Mouse (Mus musculus) heart, embryonic 16.5 days (tissue): Measurements from ENCODE around the gene Ccr3. TPM values are rescaled to one million over a fixed set of nuclear protein-coding genes. Genes with fewer than 3 reads are reported as not detected.
"Not testable (repeated sequence)": the region's sequence is repeated elsewhere in the genome, so short reads cannot be mapped to it uniquely, and the experiment has no call there.

Experiments used
- ATAC-seq: fragments of 200-750 bp; cut with Nextera tagmentation; replicated peaks from 2 replicates; pipeline ENCODE4 v1.8.0; 2017; ENCODE audit warnings: moderate number of reproducible peaks; ENCODE audit not compliant: insufficient read depth, low FRiP score; ENCODE audit errors: extremely low read depth
- H3K27ac ChIP-seq: fragments of 300-500 bp; sonication (generic); 2 replicates; pipeline ENCODE4 v1.5.1; 2014; ENCODE audit warnings: mild to moderate bottlenecking, low read length, control low read depth, moderate library complexity
- H3K27me3 ChIP-seq: fragments of 300-500 bp; sonication (generic); 2 replicates; pipeline ENCODE4 v1.6.1; 2014; ENCODE audit warnings: low read length, mixed read lengths; ENCODE audit not compliant: control insufficient read depth, insufficient read depth
- H3K36me3 ChIP-seq: fragments of 300-500 bp; sonication (generic); 2 replicates; pipeline ENCODE4 v1.6.1; 2014; ENCODE audit not compliant: control insufficient read depth, insufficient read depth
- H3K4me1 ChIP-seq: fragments of 300-500 bp; sonication (generic); 2 replicates; pipeline ENCODE4 v1.6.1; 2014; ENCODE audit warnings: low read length, mixed read lengths; ENCODE audit not compliant: control insufficient read depth, insufficient read depth
- H3K4me2 ChIP-seq: fragments of 300-500 bp; sonication (generic); 2 replicates; pipeline ENCODE4 v1.6.1; 2014; ENCODE audit warnings: low read depth, mild to moderate bottlenecking, control low read depth, low read length
- H3K4me3 ChIP-seq: fragments of 300-500 bp; sonication (generic); 2 replicates; pipeline ENCODE4 v1.5.1; 2014; ENCODE audit warnings: mild to moderate bottlenecking, control low read depth, low read length
- H3K9ac ChIP-seq: fragments of 300-500 bp; sonication (generic); 2 replicates; pipeline ENCODE4 v1.6.1; 2014; ENCODE audit warnings: low read length, control low read depth
- H3K9me3 ChIP-seq: fragments of 300-500 bp; sonication (generic); replicated peaks from 2 replicates; pipeline ENCODE4 v1.6.1; 2016; ENCODE audit warnings: low read length; ENCODE audit not compliant: control insufficient read depth
- WGBS: fragments of 180-500 bp; shearing (Covaris S2); extraction: QIAGEN DNeasy Blood & Tissue Kit; methylation state at CpG from one replicate; pipeline ENCODE4 v1.1.7; 2014; 5-methylcytosine and 5-hydroxymethylcytosine counted together
- polyA plus RNA-seq: library from polyadenylated mRNA; unstranded; fragments of >200 nt; fragmentation: Nextera tagmentation; extraction: Ambion mirVana; gene quantifications from 2 replicates; pipeline ENCODE4 v1.2.1, GENCODE M21; 2015

Ccr3 gene
- 0.06 and 0.12 TPM in 2 replicates for polyA plus RNA-seq

DNA sequence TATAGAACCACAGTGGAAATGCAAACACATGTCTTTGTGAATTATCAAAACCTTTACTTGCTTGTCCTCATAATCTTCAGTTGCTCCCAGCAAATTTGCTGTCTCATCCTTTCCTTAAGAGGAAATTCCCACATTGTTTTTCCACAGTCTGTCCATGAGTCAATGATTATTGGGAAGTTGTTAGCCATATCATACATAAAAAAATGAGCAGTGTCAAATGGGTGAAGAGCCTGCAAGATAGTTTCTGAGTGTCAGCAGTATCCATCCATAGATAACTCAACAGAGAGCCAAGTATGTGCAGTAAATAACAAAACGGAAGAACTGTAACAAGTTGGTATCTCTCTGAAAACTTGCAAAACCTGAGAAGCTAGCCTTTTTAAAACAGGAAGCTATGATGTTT is at the start of gene Ccr3:
Gene Ccr3 (plus strand): TSS at position 301 of the 400 bp plus-strand sequence.
- no peak within 1 kb of the TSS for H3K9ac ChIP-seq
- WGBS: 69% methylated on average over 1 of the region's 1 CpGs
- no peak for ATAC-seq
- H3K4me1 ChIP-seq: no peaks in the 10 kb centered on the region
- no peaks in the 10 kb centered on the region for H3K9me3 ChIP-seq
- no peaks in the 10 kb centered on the region for H3K27me3 ChIP-seq
- no peak within 1 kb of the TSS for H3K27ac ChIP-seq
- no peak within 1 kb of the TSS for H3K4me2 ChIP-seq
- no peaks in the 10 kb centered on the region for H3K36me3 ChIP-seq
- no peak within 1 kb of the TSS for H3K4me3 ChIP-seq

DNA sequence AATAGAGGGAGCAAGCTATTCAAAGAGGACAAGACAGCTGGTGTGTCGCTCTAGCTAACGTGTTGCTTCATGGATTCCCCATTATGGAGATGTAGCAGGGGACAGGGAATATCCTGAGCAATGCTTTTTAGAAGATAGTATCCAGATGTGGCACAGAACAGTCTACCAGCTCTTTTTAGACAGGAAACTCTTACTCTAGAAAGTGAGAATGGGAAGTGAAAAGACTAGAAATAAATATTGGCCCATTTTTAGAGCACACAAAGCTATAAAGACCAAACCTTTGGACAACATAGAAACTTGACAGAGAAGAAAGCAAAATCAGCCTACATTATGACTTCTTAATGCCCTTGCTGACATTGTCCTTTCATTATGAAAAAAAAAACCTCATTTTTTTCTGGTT is 46.1 kb upstream of the Ccr3 start:
- no peaks in the 10 kb centered on the region for H3K4me1 ChIP-seq
- H3K4me2 ChIP-seq: no peak overlapping the region
- ATAC-seq: no peak
- H3K9me3 ChIP-seq: no peaks in the 10 kb centered on the region
- H3K27me3 ChIP-seq: no peaks in the 10 kb centered on the region
- H3K9ac ChIP-seq: no peak overlapping the region
- no peak overlapping the region for H3K4me3 ChIP-seq
- no peak overlapping the region for H3K27ac ChIP-seq
- 64% methylated on average over 2 of the region's 2 CpGs for WGBS
- H3K36me3 ChIP-seq: no peaks in the 10 kb centered on the region

DNA sequence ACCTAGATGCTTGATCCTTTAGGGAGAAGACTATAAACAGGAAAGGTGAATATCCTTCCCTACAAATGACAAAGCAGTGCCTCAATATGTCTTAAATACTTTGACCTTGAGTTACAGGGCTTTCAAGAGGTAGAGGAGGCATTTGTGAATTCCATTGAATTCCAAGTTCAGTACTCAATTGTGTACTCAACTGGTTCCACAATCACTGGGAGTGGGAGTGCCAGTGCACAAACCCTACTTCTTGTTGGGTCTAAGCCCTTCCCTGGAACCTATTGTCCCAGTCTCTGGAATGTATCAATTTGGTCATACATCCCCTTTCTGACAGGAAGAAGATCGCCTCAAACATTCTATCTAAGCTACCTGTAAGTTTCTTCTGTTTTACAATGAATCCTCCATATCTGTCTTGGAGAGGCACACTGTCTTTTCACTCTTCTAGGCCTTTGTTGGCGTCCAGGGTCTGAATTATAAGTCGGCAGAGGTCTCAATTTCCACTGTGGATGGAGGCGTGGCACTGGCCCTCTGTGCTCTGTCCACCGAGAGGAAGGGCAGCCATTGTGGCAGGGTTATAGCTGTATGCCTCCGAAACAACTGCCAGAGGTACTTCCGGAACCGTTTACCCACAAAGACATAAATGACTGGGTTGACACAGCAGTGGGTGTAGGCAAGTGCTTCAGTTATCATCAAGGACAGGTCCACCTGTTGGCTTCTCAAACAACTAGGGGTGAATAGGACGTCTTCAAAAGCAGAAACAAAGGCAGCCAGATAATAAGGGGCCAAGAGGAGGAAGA is 44.7 kb upstream of the Ccr3 start:
- Histone ChIP-seq H3K4me3 (no peak overlapping the region), H3K4me2 (no peak overlapping the region), H3K36me3 (no peaks in the 10 kb centered on the region), H3K27ac (no peak overlapping the region), H3K4me1 (no peaks in the 10 kb centered on the region), H3K27me3 (no peaks in the 10 kb centered on the region), H3K9ac (no peak overlapping the region), H3K9me3 (no peaks in the 10 kb centered on the region)
- ATAC-seq: no peak
- WGBS: 74% methylated on average over 9 of the region's 9 CpGs

DNA sequence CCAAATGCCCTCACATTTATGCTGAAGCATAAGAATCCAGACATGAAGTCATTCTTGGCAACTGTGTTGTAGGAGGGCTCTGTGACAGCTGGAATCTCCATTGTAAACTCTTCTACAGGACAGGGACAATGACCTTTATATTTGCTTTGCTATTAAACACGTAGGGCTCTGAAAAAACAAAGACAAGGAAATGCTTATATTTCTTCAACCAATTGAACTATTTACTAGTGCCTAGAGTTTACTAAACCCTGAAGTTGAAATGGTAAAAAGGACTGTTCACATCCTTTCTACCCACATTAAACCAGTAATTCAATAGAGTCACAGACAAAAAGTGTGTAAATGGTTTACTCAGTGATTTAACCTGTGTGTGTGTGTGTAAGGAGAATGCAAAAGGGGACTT is 43.5 kb upstream of the Ccr3 start, which contains the start of gene Ccr1l1:
Gene Ccr1l1 (minus strand): TSS at position 101 of the 400 bp plus-strand sequence.
- H3K4me2 ChIP-seq: no peak within 1 kb of the TSS
- H3K9me3 ChIP-seq: no peaks in the 10 kb centered on the region
- no peak within 1 kb of the TSS for H3K27ac ChIP-seq
- ATAC-seq: no peak
- no peaks in the 10 kb centered on the region for H3K27me3 ChIP-seq
- no peak within 1 kb of the TSS for H3K9ac ChIP-seq
- no peaks in the 10 kb centered on the region for H3K4me1 ChIP-seq
- H3K36me3 ChIP-seq: no peaks in the 10 kb centered on the region
- no peak within 1 kb of the TSS for H3K4me3 ChIP-seq
- WGBS: 60% methylated on average over 1 of the region's 1 CpGs

DNA sequence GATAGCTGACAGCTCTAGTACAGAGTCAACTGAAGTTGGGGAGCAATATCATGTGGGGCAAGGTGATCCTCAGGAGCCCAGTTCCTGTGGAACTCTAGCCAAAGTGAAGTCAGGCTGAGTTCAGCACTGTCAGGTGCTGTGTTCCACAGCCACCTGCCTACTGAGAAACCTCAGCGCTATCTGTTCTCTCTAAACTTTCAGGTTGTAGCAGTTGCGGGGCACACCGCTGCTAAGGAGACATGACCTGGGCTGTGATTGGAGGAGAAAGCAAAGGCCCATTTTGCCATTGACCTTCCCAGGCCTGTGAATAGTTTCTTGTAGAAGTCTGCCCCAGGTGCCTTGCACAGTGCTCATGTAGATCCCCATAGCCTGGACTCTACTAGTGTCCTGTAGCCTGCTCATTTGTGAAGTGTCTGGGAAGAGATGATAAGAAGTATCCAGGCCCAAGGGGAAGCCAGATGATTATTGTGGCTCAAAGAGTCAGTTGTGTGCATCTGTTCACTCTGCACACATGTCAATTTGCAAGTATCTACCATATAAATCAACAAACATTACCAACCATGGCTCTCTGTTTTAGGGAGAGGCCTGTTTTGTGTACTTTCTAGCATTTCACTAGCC is 40.8 kb upstream of the Ccr3 start:
- H3K9ac ChIP-seq, H3K36me3 ChIP-seq, H3K27ac ChIP-seq, H3K4me3 ChIP-seq, H3K9me3 ChIP-seq, H3K27me3 ChIP-seq, H3K4me1 ChIP-seq, H3K4me2 ChIP-seq, ATAC-seq: not testable (repeated sequence)
- no CpG with 5 or more reads among the region's 3 CpGs for WGBS

DNA sequence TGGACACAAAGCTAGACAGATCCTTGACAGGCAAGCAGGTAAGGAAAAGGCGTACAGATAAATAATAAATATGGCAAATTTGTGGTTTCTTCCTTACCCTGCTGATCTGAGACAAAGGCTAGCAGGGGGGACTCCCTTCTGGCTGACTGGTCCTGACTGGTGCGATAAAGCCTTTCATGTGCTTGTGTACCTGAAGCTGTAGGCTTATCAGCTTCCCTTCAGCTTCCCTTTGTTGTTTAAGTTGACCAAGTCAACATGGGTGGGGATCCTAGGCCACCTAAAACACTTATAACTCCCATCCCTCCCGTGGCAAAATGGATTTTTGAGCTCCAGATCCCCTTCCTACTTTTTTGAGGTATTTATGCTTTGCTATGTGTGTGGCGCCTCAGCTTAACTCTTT is 39.9 kb upstream of the Ccr3 start:
- Histone ChIP-seq H3K27ac (no peak overlapping the region), H3K27me3 (no peaks in the 10 kb centered on the region), H3K9ac (no peak overlapping the region), H3K4me2 (no peak overlapping the region), H3K9me3 (no peaks in the 10 kb centered on the region), H3K36me3 (no peaks in the 10 kb centered on the region), H3K4me3 (no peak overlapping the region), H3K4me1 (no peaks in the 10 kb centered on the region)
- ATAC-seq: no peak
- 70% methylated on average over 4 of the region's 4 CpGs for WGBS

DNA sequence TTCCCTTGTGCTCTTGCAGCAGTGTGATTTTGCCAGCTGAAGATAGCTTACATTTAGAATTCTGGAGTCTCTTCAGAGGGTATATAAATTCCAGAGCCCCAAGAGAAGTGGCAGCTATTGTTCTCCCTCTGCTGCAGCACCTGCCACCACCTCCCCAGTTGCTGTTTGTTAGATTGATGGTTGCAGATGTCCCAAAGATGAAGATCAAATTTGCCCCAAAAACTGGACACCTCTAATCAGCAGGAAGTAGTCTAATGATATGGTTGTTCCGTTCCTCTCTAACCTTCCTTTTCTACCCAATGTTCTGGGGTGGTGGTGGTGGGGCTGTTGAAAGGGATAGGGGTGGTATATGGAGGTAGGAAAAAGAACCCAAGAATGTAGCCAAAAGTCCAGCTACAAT is 39.1 kb upstream of the Ccr3 start:
- Histone ChIP-seq H3K4me2 (no peak overlapping the region), H3K27me3 (no peaks in the 10 kb centered on the region), H3K4me1 (no peaks in the 10 kb centered on the region), H3K9ac (no peak overlapping the region), H3K27ac (no peak overlapping the region), H3K36me3 (no peaks in the 10 kb centered on the region), H3K9me3 (no peaks in the 10 kb centered on the region), H3K4me3 (no peak overlapping the region)
- 56% methylated on average over 1 of the region's 1 CpGs for WGBS
- no peak for ATAC-seq

DNA sequence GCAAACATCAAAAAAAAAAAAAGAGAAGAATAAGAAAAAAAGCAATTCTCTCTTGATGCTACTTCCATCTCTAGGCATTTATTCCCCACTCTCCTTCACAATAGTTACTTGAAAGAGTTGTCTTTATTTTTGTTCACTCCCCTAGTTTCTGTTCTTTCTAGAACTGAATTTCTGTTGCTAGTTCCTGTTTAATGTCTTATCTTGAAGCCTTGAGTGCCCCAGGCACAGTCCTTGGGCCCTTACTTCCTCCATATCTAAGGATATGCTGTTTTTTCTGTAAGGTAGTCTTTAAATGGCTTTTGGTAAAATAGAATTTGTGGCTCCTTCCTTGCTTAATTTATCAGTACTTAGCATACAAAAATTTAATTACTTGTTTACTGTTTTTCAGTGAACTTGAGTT is 36.8 kb upstream of the Ccr3 start:
- no peaks in the 10 kb centered on the region for H3K9me3 ChIP-seq
- H3K4me3 ChIP-seq: no peak overlapping the region
- H3K27me3 ChIP-seq: no peaks in the 10 kb centered on the region
- H3K4me1 ChIP-seq: no peaks in the 10 kb centered on the region
- H3K36me3 ChIP-seq: no peaks in the 10 kb centered on the region
- no peak overlapping the region for H3K9ac ChIP-seq
- no peak for ATAC-seq
- no peak overlapping the region for H3K27ac ChIP-seq
- H3K4me2 ChIP-seq: no peak overlapping the region

DNA sequence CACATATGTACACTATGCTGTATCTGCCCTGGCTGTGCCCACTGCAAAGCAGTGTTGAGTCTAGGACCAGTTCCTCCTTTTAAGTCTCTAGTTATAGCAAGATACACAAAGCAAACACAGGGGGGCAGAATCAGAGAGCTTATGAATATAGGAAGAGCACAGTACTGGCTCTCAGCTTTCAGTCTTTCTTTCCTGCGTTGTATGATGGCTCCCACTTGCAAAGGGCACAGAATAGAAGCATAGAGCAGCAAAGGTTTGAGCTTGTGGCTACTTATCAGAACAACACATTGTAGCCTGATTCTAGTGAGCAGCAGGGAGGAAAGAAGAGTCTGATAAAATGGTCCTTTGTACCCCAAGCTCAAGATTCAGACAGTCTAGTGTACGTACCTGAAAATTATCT is 35.6 kb upstream of the Ccr3 start:
- no peak overlapping the region for H3K4me2 ChIP-seq
- H3K9me3 ChIP-seq: no peaks in the 10 kb centered on the region
- H3K4me3 ChIP-seq: no peak overlapping the region
- H3K9ac ChIP-seq: no peak overlapping the region
- no peaks in the 10 kb centered on the region for H3K27me3 ChIP-seq
- H3K27ac ChIP-seq: no peak overlapping the region
- 72% methylated on average over 2 of the region's 2 CpGs for WGBS
- ATAC-seq: no peak
- no peaks in the 10 kb centered on the region for H3K4me1 ChIP-seq
- no peaks in the 10 kb centered on the region for H3K36me3 ChIP-seq
